Mouse (Mus musculus): ENCODE results near the gene Spz1.

DNA sequence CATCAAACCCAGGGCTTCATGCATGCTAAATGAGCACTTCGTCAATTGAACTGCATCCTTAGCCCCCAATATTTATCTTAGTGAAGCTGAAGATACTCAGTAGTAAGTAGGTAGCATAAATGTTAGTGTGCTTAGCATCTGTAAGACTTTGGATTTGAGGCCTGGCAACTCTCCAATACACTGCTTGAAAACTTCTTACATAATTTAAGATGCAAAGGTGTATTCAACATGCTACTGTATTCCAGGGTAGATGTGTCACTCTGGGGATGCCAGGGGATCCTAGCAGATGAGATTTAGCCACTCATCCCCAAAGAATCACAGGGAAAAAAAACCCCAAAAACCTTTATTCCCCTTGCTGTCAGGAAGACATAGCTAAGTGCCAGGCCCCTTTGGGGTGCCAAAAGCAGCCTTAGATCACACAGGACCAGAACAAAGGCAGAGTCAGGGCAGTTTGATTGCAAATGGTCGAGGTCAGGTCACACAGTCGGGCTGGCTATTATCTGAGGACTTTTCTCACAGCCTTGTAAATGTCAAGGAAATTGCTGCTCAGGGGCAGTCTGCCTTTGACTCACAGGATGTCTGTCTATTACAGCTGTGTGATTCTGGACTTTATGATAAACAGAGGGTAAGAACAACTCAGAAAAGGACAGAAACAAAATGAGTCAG, 17.9 kb upstream of the Spz1 start:
- TF ChIP-seq CTCF (IDR thresholded peaks at IDR 0.05; ENCODE audit: insufficient read depth, low read length) = no peak
- TF ChIP-seq POLR2A (IDR thresholded peaks at IDR 0.05; ENCODE audit: borderline replicate concordance, extremely low read depth, low read depth, low read length) = no peak

Measured in lung, adult 2 months (tissue).